Comparison of ENCODE assay signal across 10 mouse cellular contexts in the genomic region with DNA sequence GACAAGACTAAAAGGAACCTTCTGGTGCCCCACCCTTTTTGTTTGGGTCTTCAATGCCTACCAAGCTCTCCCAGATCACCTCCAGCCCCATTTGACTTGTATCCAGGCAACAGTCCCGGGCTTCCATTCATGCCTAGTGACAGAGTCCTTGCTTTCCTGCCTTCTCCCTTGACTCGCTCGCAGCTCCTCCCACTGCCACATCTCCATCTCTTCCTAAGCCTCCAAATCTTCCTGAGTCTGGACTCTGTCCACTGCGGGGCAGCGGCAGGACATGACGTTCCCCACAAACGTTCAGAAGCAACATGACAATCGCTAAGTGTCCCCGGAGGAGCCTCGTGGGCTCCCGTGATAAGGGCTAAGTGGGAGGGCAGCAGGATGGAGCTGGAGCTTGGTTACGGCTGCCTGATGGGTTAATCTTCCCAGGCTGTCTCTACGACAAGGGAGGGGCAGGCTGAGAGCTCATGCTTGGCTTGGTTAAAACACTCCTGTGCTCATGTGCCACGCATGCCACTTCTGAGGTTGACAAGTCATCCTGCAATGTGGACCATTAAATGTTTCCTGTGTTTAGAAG. TPM values are rescaled to one million over a fixed set of nuclear protein-coding genes. Genes with fewer than 3 reads are reported as not detected.
A peak's percentile ranks its signal among the peaks of the same experiment; 100 is the strongest.
DNase-seq lines count a peak whose midpoint lies in the region; ATAC-seq and TF ChIP-seq lines count a peak whose summit lies in the region.
"Had no signal": no experiment of that assay in that cellular context is flagged by ENCODE, and none has a peak within 500 bp of the region (broad histone marks: within the 10 kb centered on the region; RNA-seq: fewer than 3 reads in every experiment).

No protein-coding gene starts in this region.

- H3K27ac ChIP-seq in kidney, embryonic 16.5 days (ENCODE audit: low read length), result no peak overlapping the region
- H3K27ac ChIP-seq in kidney, adult 2 months (ENCODE audit: insufficient read depth, low read depth, low read length), result no peak overlapping the region
- 0 out of 2 replicates have a peak overlapping the region, but pooled peaks have one; percentile 22 for H3K27ac ChIP-seq in liver, adult 2 months (replicated peaks; ENCODE audit: insufficient read depth, low read depth, low read length)
- H3K27ac ChIP-seq in neural tube, embryonic 13.5 days (replicated peaks), result peak overlapping the region; percentile 81
- no peak overlapping the region for H3K27ac ChIP-seq in limb, embryonic 10.5 days

- 0 out of 2 replicates have a peak overlapping the region, but pooled peaks have one; percentile 13 for H3K4me2 ChIP-seq in kidney, embryonic 16.5 days (replicated peaks; ENCODE audit: low read depth, low read length)
- H3K4me2 ChIP-seq in neural tube, embryonic 13.5 days, result peak overlapping the region; percentile 45

- no peak for DNase-seq in kidney, adult 2 months
- no peak for DNase-seq in liver, adult 2 months (ENCODE audit: extremely low read depth, low read depth, low spot score)
- DNase-seq in limb, embryonic 10.5 days (ENCODE audit: low spot score), result no peak
- no peak for DNase-seq in layer of hippocampus, adult 8-10 months (ENCODE audit: low spot score in 2 of 2)
- DNase-seq in left cerebral cortex, adult 18-20 months (ENCODE audit: low spot score in 2 of 2), result no peak
- DNase-seq: embryo, embryonic 11 days had no signal

- no peak overlapping the region for H3K4me3 ChIP-seq in kidney, embryonic 16.5 days (ENCODE audit: low read length)
- no peak overlapping the region for H3K4me3 ChIP-seq in kidney, adult 2 months (ENCODE audit: insufficient read depth, low read depth, low read length)
- peak overlapping the region; percentile 15 for H3K4me3 ChIP-seq in erythroblast, embryonic 14.5 days (replicated peaks)
- no peak overlapping the region for H3K4me3 ChIP-seq in liver, adult 2 months (ENCODE audit: insufficient read depth, low read depth, low read length)
- H3K4me3 ChIP-seq in neural tube, embryonic 13.5 days, result no peak overlapping the region
- H3K4me3 ChIP-seq in limb, embryonic 10.5 days, result no peak overlapping the region

- WGBS in kidney, embryonic 16.5 days, result 22% methylated on average over 14 of the region's 14 CpGs
- WGBS in kidney, adult 2 months, result 28% methylated on average over 14 of the region's 14 CpGs
- 43% methylated on average over 14 of the region's 14 CpGs for WGBS in liver, adult 2 months
- 25% methylated on average over 14 of the region's 14 CpGs for WGBS in neural tube, embryonic 13.5 days
- 42% methylated on average over 14 of the region's 14 CpGs for WGBS in limb, embryonic 10.5 days

- no peaks in the 10 kb centered on the region for H3K79me2 ChIP-seq in liver, adult 2 months (ENCODE audit: control insufficient read depth, insufficient read depth, low read length)

- H3K27me3 ChIP-seq in kidney, embryonic 16.5 days (ENCODE audit: insufficient read depth, low read length), result no peaks in the 10 kb centered on the region
- H3K27me3 ChIP-seq in kidney, adult 2 months (replicated peaks; ENCODE audit: control insufficient read depth, insufficient read depth, low read length), result no peaks in the 10 kb centered on the region
- H3K27me3 ChIP-seq in erythroblast, embryonic 14.5 days (ENCODE audit: control insufficient read depth), result peaks cover 42% of the 10 kb centered on the region
- H3K27me3 ChIP-seq in liver, adult 2 months (ENCODE audit: control insufficient read depth, insufficient read depth, low read length), result no peaks in the 10 kb centered on the region
- no peaks in the 10 kb centered on the region for H3K27me3 ChIP-seq in neural tube, embryonic 13.5 days
- no peaks in the 10 kb centered on the region for H3K27me3 ChIP-seq in limb, embryonic 10.5 days (ENCODE audit: low read depth, poor library complexity, severe bottlenecking)

- no peaks in the 10 kb centered on the region; the same call in 1 of the 2 replicates for H3K36me3 ChIP-seq in kidney, embryonic 16.5 days (ENCODE audit: insufficient read depth, low read length)
- H3K36me3 ChIP-seq in kidney, adult 2 months (ENCODE audit: control insufficient read depth, insufficient read depth, low read length), result no peaks in the 10 kb centered on the region
- H3K36me3 ChIP-seq in erythroblast, embryonic 14.5 days (ENCODE audit: control insufficient read depth), result peaks cover 49% of the 10 kb centered on the region
- H3K36me3 ChIP-seq in liver, adult 2 months (ENCODE audit: control insufficient read depth, insufficient read depth, low read length), result no peaks in the 10 kb centered on the region
- peaks cover 18% of the 10 kb centered on the region for H3K36me3 ChIP-seq in neural tube, embryonic 13.5 days
- H3K36me3 ChIP-seq in limb, embryonic 10.5 days, result peaks cover 40% of the 10 kb centered on the region

- no peak for ATAC-seq in kidney, embryonic 16.5 days (ENCODE audit: low FRiP score, low TSS enrichment)
- peak; percentile 77; the same call in 1 of the 2 replicates for ATAC-seq in neural tube, embryonic 13.5 days (ENCODE audit: low read depth)

- no peaks in the 10 kb centered on the region for H3K9me3 ChIP-seq in kidney, embryonic 16.5 days (ENCODE audit: low read length)
- H3K9me3 ChIP-seq in erythroblast, embryonic 14.5 days (ENCODE audit: control insufficient read depth, low read length), result 0 out of 2 replicates have a peak, but pooled peaks cover 2% of the 10 kb centered on the region
- H3K9me3 ChIP-seq in neural tube, embryonic 13.5 days, result no peaks in the 10 kb centered on the region
- no peaks in the 10 kb centered on the region for H3K9me3 ChIP-seq in limb, embryonic 10.5 days (replicated peaks)

- H3K9ac ChIP-seq in kidney, embryonic 16.5 days (replicated peaks; ENCODE audit: low read length), result no peak overlapping the region
- H3K9ac ChIP-seq in liver, adult 2 months (ENCODE audit: low read depth, low read length), result no peak overlapping the region
- peak overlapping the region; percentile 45 for H3K9ac ChIP-seq in neural tube, embryonic 13.5 days

- peaks cover 46% of the 10 kb centered on the region for H3K4me1 ChIP-seq in kidney, embryonic 16.5 days (ENCODE audit: insufficient read depth, low read length)
- peaks cover 22% of the 10 kb centered on the region for H3K4me1 ChIP-seq in kidney, adult 2 months (ENCODE audit: control insufficient read depth, insufficient read depth, low read length)
- peaks cover 47% of the 10 kb centered on the region for H3K4me1 ChIP-seq in erythroblast, embryonic 14.5 days (ENCODE audit: control insufficient read depth)
- H3K4me1 ChIP-seq in liver, adult 2 months (ENCODE audit: control insufficient read depth, insufficient read depth, low read length), result peaks cover 6% of the 10 kb centered on the region; the same call in 1 of the 2 replicates
- peaks cover 21% of the 10 kb centered on the region for H3K4me1 ChIP-seq in neural tube, embryonic 13.5 days (replicated peaks)
- peaks cover 22% of the 10 kb centered on the region for H3K4me1 ChIP-seq in limb, embryonic 10.5 days

- TF ChIP-seq POLR2A in kidney, adult 2 months (IDR thresholded peaks at IDR 0.05; ENCODE audit: low read depth, low read length), result no peak
- TF ChIP-seq POLR2A in liver, adult 2 months (IDR thresholded peaks at IDR 0.05; ENCODE audit: extremely low read depth, insufficient read depth, low read length), result no peak

- no peak for TF ChIP-seq CTCF in kidney, adult 2 months (conservative IDR thresholded peaks at IDR 0.05; ENCODE audit: insufficient read depth, insufficient read length, low read depth, low read length)
- TF ChIP-seq CTCF in liver, adult 2 months (IDR thresholded peaks at IDR 0.05; ENCODE audit: low read depth, low read length), result no peak

RNA-seq across cellular contexts. Expression of gene Cdc42ep2, which starts 13.3 kb away (rescaled TPM):
- 16.5 and 17.3 TPM in 2 replicates for polyA plus RNA-seq in kidney, embryonic 16.5 days (2015; fragmentation: Nextera tagmentation; extraction: Ambion mirVana)
- 12.0 and 12.2 TPM in 2 replicates for polyA plus RNA-seq in kidney, adult 2 months (2012; rRNA removed)
- 0.10 and 0.13 TPM in 2 replicates for polyA plus RNA-seq in erythroblast, embryonic 14.5 days (2012)
- total RNA-seq in liver, adult 2 months (2014; rRNA removed), result 1.7 and 2.1 TPM in 2 replicates
- 2.1 and 2.4 TPM in 2 replicates for polyA plus RNA-seq in liver, adult 2 months (2012; rRNA removed)
- polyA plus RNA-seq in neural tube, embryonic 13.5 days (2015; fragmentation: Nextera tagmentation; extraction: Ambion mirVana), result 11.8 and 13.5 TPM in 2 replicates
- polyA plus RNA-seq in limb, embryonic 10.5 days (2016; fragmentation: Nextera tagmentation; extraction: Ambion mirVana), result 1.3 and 1.7 TPM in 2 replicates
- 1 to 10 TPM; 4.4 to 6.0 (median 5.4) TPM for total RNA-seq in layer of hippocampus, adult 8-10 months (2022)
- total RNA-seq in left cerebral cortex, adult 18-20 months (2021), result 1 to 10 TPM; 4.7 to 5.4 TPM

RNA-seq across cellular contexts. Expression of gene Dpf2, which starts 25.1 kb away (rescaled TPM):
- 185 and 188 TPM in 2 replicates for polyA plus RNA-seq in kidney, embryonic 16.5 days (2015; fragmentation: Nextera tagmentation; extraction: Ambion mirVana)
- 71.5 and 79.7 TPM in 2 replicates for polyA plus RNA-seq in kidney, adult 2 months (2012; rRNA removed)
- polyA plus RNA-seq in erythroblast, embryonic 14.5 days (2012), result 2.7 and 8.5 TPM in 2 replicates
- 10.3 and 10.7 TPM in 2 replicates for total RNA-seq in liver, adult 2 months (2014; rRNA removed)
- polyA plus RNA-seq in liver, adult 2 months (2012; rRNA removed), result 28.8 and 40.0 TPM in 2 replicates
- 117 and 135 TPM in 2 replicates for polyA plus RNA-seq in neural tube, embryonic 13.5 days (2015; fragmentation: Nextera tagmentation; extraction: Ambion mirVana)
- polyA plus RNA-seq in limb, embryonic 10.5 days (2016; fragmentation: Nextera tagmentation; extraction: Ambion mirVana), result 223 and 240 TPM in 2 replicates
- total RNA-seq in layer of hippocampus, adult 8-10 months (2022), result 100 to 1,000 TPM in 1 of 4 experiments, 10 to 100 TPM in 3; 89.6 to 135 (median 97.5) TPM
- 100 to 1,000 TPM in 1 of 2 experiments, 10 to 100 TPM in 1; 90.1 to 102 TPM for total RNA-seq in left cerebral cortex, adult 18-20 months (2021)

RNA-seq across cellular contexts. Expression of gene Pola2, which starts 26.1 kb away (rescaled TPM):
- 77.7 and 82.1 TPM in 2 replicates for polyA plus RNA-seq in kidney, embryonic 16.5 days (2015; fragmentation: Nextera tagmentation; extraction: Ambion mirVana)
- polyA plus RNA-seq in kidney, adult 2 months (2012; rRNA removed), result 24.9 and 26.2 TPM in 2 replicates
- polyA plus RNA-seq in erythroblast, embryonic 14.5 days (2012), result 6.6 and 6.8 TPM in 2 replicates
- total RNA-seq in liver, adult 2 months (2014; rRNA removed), result 6.7 and 8.3 TPM in 2 replicates
- 10.5 and 14.3 TPM in 2 replicates for polyA plus RNA-seq in liver, adult 2 months (2012; rRNA removed)
- polyA plus RNA-seq in neural tube, embryonic 13.5 days (2015; fragmentation: Nextera tagmentation; extraction: Ambion mirVana), result 20.8 and 24.8 TPM in 2 replicates
- 125 and 130 TPM in 2 replicates for polyA plus RNA-seq in limb, embryonic 10.5 days (2016; fragmentation: Nextera tagmentation; extraction: Ambion mirVana)
- 1 to 10 TPM; 4.4 to 8.2 (median 7.1) TPM for total RNA-seq in layer of hippocampus, adult 8-10 months (2022)
- 1 to 10 TPM; 4.9 to 5.0 TPM for total RNA-seq in left cerebral cortex, adult 18-20 months (2021)

RNA-seq across cellular contexts. Expression of gene Tigd3, which starts 44.0 kb away (rescaled TPM):
- polyA plus RNA-seq in kidney, embryonic 16.5 days (2015; fragmentation: Nextera tagmentation; extraction: Ambion mirVana), result 3.7 and 4.4 TPM in 2 replicates
- polyA plus RNA-seq in kidney, adult 2 months (2012; rRNA removed), result 0.52 and 0.73 TPM in 2 replicates
- 0.12 and 0.28 TPM in 2 replicates for polyA plus RNA-seq in erythroblast, embryonic 14.5 days (2012)
- 0.18 and 0.27 TPM in 2 replicates for total RNA-seq in liver, adult 2 months (2014; rRNA removed)
- 0.16 and 0.24 TPM in 2 replicates for polyA plus RNA-seq in liver, adult 2 months (2012; rRNA removed)
- 11.1 and 11.4 TPM in 2 replicates for polyA plus RNA-seq in neural tube, embryonic 13.5 days (2015; fragmentation: Nextera tagmentation; extraction: Ambion mirVana)
- polyA plus RNA-seq in limb, embryonic 10.5 days (2016; fragmentation: Nextera tagmentation; extraction: Ambion mirVana), result 5.2 and 5.9 TPM in 2 replicates
- total RNA-seq in layer of hippocampus, adult 8-10 months (2022), result 1 to 10 TPM; 2.2 to 3.5 (median 2.9) TPM
- total RNA-seq in left cerebral cortex, adult 18-20 months (2021), result 1 to 10 TPM; 4.1 to 4.2 TPM

RNA-seq across cellular contexts. Expression of gene Slc22a20, which starts 48.0 kb away (rescaled TPM):
- not detected in 2 replicates for polyA plus RNA-seq in kidney, embryonic 16.5 days (2015; fragmentation: Nextera tagmentation; extraction: Ambion mirVana)
- not detected in 2 replicates for polyA plus RNA-seq in kidney, adult 2 months (2012; rRNA removed)
- not detected in 2 replicates for polyA plus RNA-seq in erythroblast, embryonic 14.5 days (2012)
- total RNA-seq in liver, adult 2 months (2014; rRNA removed), result not detected in 2 replicates
- not detected in 2 replicates for polyA plus RNA-seq in liver, adult 2 months (2012; rRNA removed)
- not detected in 2 replicates for polyA plus RNA-seq in neural tube, embryonic 13.5 days (2015; fragmentation: Nextera tagmentation; extraction: Ambion mirVana)
- polyA plus RNA-seq in limb, embryonic 10.5 days (2016; fragmentation: Nextera tagmentation; extraction: Ambion mirVana), result not detected in 2 replicates
- not detected for total RNA-seq in layer of hippocampus, adult 8-10 months (2022)
- not detected for total RNA-seq in left cerebral cortex, adult 18-20 months (2021)
- polyA plus RNA-seq: kidney, embryonic 14.5 days had no signal

Comparison
In these comparisons a context has a peak if more than half of its experiments do, and no peak if none do; other contexts are left out.
1. H3K27ac ChIP-seq: peak in liver, adult 2 months (single experiment) and neural tube, embryonic 13.5 days (single experiment); none in kidney, embryonic 16.5 days (single experiment), kidney, adult 2 months (single experiment) and limb, embryonic 10.5 days (single experiment).